Comparison of ENCODE assay signal across 11 mouse cellular contexts in the genomic region with DNA sequence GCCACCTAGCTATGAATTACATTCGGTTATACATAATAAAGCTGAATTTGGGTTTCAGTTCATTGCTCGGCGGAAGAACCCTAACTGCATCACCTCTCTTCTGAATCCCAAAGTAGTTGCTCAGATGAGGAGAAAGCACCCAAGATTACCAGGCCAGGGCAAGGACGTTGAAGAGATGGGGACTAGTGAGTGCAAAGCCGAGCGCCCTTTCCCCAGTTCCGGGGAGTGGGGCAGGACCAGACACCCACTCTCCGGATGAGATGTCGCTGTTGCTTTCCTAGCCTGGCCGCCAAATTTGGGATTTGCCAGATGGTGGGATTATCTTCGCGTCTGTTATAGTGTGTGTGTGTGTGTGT. TPM values are rescaled to one million over a fixed set of nuclear protein-coding genes. Genes with fewer than 3 reads are reported as not detected.
DNase-seq lines count a peak whose midpoint lies in the region; ATAC-seq and TF ChIP-seq lines count a peak whose summit lies in the region.
"Had no signal": no experiment of that assay in that cellular context is flagged by ENCODE, and none has a peak within 500 bp of the region (broad histone marks: within the 10 kb centered on the region; RNA-seq: fewer than 3 reads in every experiment).

No protein-coding gene starts in this region.

- H3K36me3 ChIP-seq in liver, embryonic 11.5 days (ENCODE audit: control insufficient read depth, insufficient read depth, low read length): no peaks in the 10 kb centered on the region
- H3K36me3 ChIP-seq in embryonic facial prominence, embryonic 15.5 days: no peaks in the 10 kb centered on the region
- H3K36me3 ChIP-seq in hindbrain, postnatal 0 days (ENCODE audit: insufficient read depth, low read length): no peaks in the 10 kb centered on the region
- no peaks in the 10 kb centered on the region for H3K36me3 ChIP-seq in intestine, postnatal 0 days (ENCODE audit: control insufficient read depth, insufficient read depth)
- H3K36me3 ChIP-seq in thymus, adult 2 months (ENCODE audit: control insufficient read depth, insufficient read depth, low read length): no peaks in the 10 kb centered on the region

- no peak for DNase-seq in liver, embryonic 11.5 days (ENCODE audit: low spot score)
- no peak for DNase-seq in liver
- no peak for DNase-seq in hindbrain, postnatal 0 days (ENCODE audit: low spot score)
- DNase-seq in retina, embryonic 14.5 days (ENCODE audit: low spot score): peak; percentile 37
- no peak for DNase-seq in testis, postnatal 14 days (ENCODE audit: low spot score)
- no peak for DNase-seq in thymus, adult 2 months
- DNase-seq: cerebellum, adult 11-12 months; lung, postnatal 10 days; right cerebral cortex, postnatal 14 days had no signal

- no peak overlapping the region for H3K4me3 ChIP-seq in liver, embryonic 11.5 days (ENCODE audit: low read depth, low read length)
- H3K4me3 ChIP-seq in embryonic facial prominence, embryonic 15.5 days (replicated peaks): no peak overlapping the region
- no peak overlapping the region for H3K4me3 ChIP-seq in hindbrain, postnatal 0 days (ENCODE audit: low read length)
- H3K4me3 ChIP-seq in intestine, postnatal 0 days (ENCODE audit: low read depth, low read length): no peak overlapping the region
- no peak overlapping the region for H3K4me3 ChIP-seq in thymus, adult 2 months (ENCODE audit: control insufficient read depth, insufficient read depth, low read length)

- H3K4me2 ChIP-seq in liver, embryonic 11.5 days: peak overlapping the region; percentile 7
- H3K4me2 ChIP-seq in embryonic facial prominence, embryonic 15.5 days (replicated peaks): peak overlapping the region; percentile 75; the same call in 1 of the 2 replicates
- H3K4me2 ChIP-seq in hindbrain, postnatal 0 days (ENCODE audit: low read depth, low read length): peak overlapping the region; percentile 34
- no peak overlapping the region for H3K4me2 ChIP-seq in intestine, postnatal 0 days (replicated peaks; ENCODE audit: low read depth)

- no peaks in the 10 kb centered on the region for H3K9me3 ChIP-seq in liver, embryonic 11.5 days (ENCODE audit: control insufficient read depth, low read length)
- H3K9me3 ChIP-seq in embryonic facial prominence, embryonic 15.5 days (replicated peaks): no peaks in the 10 kb centered on the region
- no peaks in the 10 kb centered on the region for H3K9me3 ChIP-seq in hindbrain, postnatal 0 days (ENCODE audit: low read length)
- H3K9me3 ChIP-seq in intestine, postnatal 0 days (ENCODE audit: control insufficient read depth): no peaks in the 10 kb centered on the region

- H3K9ac ChIP-seq in liver, embryonic 11.5 days (ENCODE audit: low read depth, low read length): no peak overlapping the region
- no peak overlapping the region for H3K9ac ChIP-seq in embryonic facial prominence, embryonic 15.5 days
- H3K9ac ChIP-seq in hindbrain, postnatal 0 days (replicated peaks; ENCODE audit: low read length): no peak overlapping the region
- H3K9ac ChIP-seq in intestine, postnatal 0 days (ENCODE audit: low read depth, low read length): no peak overlapping the region

- no peak for ATAC-seq in liver, embryonic 11.5 days (replicated peaks; ENCODE audit: low FRiP score)
- no peak for ATAC-seq in embryonic facial prominence, embryonic 15.5 days (ENCODE audit: insufficient number of reproducible peaks, low FRiP score, low TSS enrichment, low read depth)
- ATAC-seq in hindbrain, postnatal 0 days: no peak
- ATAC-seq in intestine, postnatal 0 days: no peak

- H3K27ac ChIP-seq in liver, embryonic 11.5 days (ENCODE audit: low read depth, low read length): no peak overlapping the region
- no peak overlapping the region for H3K27ac ChIP-seq in embryonic facial prominence, embryonic 15.5 days (replicated peaks)
- peak overlapping the region; percentile 77; the same call in 1 of the 2 replicates for H3K27ac ChIP-seq in hindbrain, postnatal 0 days
- H3K27ac ChIP-seq in intestine, postnatal 0 days (ENCODE audit: low read depth, low read length): no peak overlapping the region
- no peak overlapping the region for H3K27ac ChIP-seq in thymus, adult 2 months (ENCODE audit: control insufficient read depth, insufficient read depth, low read length)

- TF ChIP-seq POLR2A in thymus, adult 2 months (IDR thresholded peaks at IDR 0.05; ENCODE audit: control insufficient read depth, extremely low read depth, insufficient read depth, low read length, poor library complexity): no peak

- TF ChIP-seq CTCF in hindbrain, postnatal 0 days (IDR thresholded peaks at IDR 0.05; ENCODE audit: low read depth): no peak
- TF ChIP-seq CTCF in intestine, postnatal 0 days (IDR thresholded peaks at IDR 0.05; ENCODE audit: low read depth): no peak
- no peak for TF ChIP-seq CTCF in thymus, adult 2 months (IDR thresholded peaks at IDR 0.05; ENCODE audit: borderline replicate concordance, control insufficient read depth, extremely low read depth, insufficient read depth, low read length, poor library complexity)

- WGBS in liver, embryonic 11.5 days: 3% methylated on average over 12 of the region's 12 CpGs
- WGBS in embryonic facial prominence, embryonic 15.5 days: 6% methylated on average over 12 of the region's 12 CpGs
- WGBS in hindbrain, postnatal 0 days: 8% methylated on average over 12 of the region's 12 CpGs
- WGBS in intestine, postnatal 0 days: 9% methylated on average over 12 of the region's 12 CpGs
- WGBS in thymus, adult 2 months: 13% methylated on average over 12 of the region's 12 CpGs

- peaks cover 6% of the 10 kb centered on the region; the same call in 1 of the 2 replicates for H3K4me1 ChIP-seq in liver, embryonic 11.5 days (replicated peaks; ENCODE audit: control insufficient read depth, insufficient read depth, low read length)
- H3K4me1 ChIP-seq in embryonic facial prominence, embryonic 15.5 days: peaks cover 28% of the 10 kb centered on the region
- H3K4me1 ChIP-seq in hindbrain, postnatal 0 days (ENCODE audit: insufficient read depth, low read length): no peaks in the 10 kb centered on the region
- no peaks in the 10 kb centered on the region for H3K4me1 ChIP-seq in intestine, postnatal 0 days (replicated peaks; ENCODE audit: control insufficient read depth, insufficient read depth, low read length)
- no peaks in the 10 kb centered on the region for H3K4me1 ChIP-seq in thymus, adult 2 months (replicated peaks; ENCODE audit: control insufficient read depth, insufficient read depth, low read length)

- H3K27me3 ChIP-seq in liver, embryonic 11.5 days (replicated peaks; ENCODE audit: control insufficient read depth, insufficient read depth, low read length): peaks cover 94% of the 10 kb centered on the region
- peaks cover 94% of the 10 kb centered on the region for H3K27me3 ChIP-seq in embryonic facial prominence, embryonic 15.5 days
- peaks cover 63% of the 10 kb centered on the region for H3K27me3 ChIP-seq in hindbrain, postnatal 0 days (ENCODE audit: insufficient read depth, low read length)
- peaks cover 90% of the 10 kb centered on the region for H3K27me3 ChIP-seq in intestine, postnatal 0 days (replicated peaks; ENCODE audit: control insufficient read depth, insufficient read depth, low read length)
- H3K27me3 ChIP-seq in thymus, adult 2 months (ENCODE audit: control insufficient read depth, insufficient read depth, low read length): peaks cover 5% of the 10 kb centered on the region; the same call in 1 of the 2 replicates

RNA-seq across cellular contexts. Expression of a gene that starts 36.4 kb away (rescaled TPM):
- 49.6 and 49.7 TPM in 2 replicates for polyA plus RNA-seq in liver, embryonic 11.5 days (2014; fragmentation: Nextera tagmentation; extraction: Ambion mirVana)
- 32.3 and 35.6 TPM in 2 replicates for polyA plus RNA-seq in embryonic facial prominence, embryonic 15.5 days (2015; fragmentation: Nextera tagmentation; extraction: Ambion mirVana)
- total RNA-seq in hindbrain, postnatal 0 days (2014; rRNA removed): 33.2 and 43.1 TPM in 2 replicates
- polyA plus RNA-seq in hindbrain, postnatal 0 days (2015; fragmentation: Nextera tagmentation; extraction: Ambion mirVana): 74.2 and 75.4 TPM in 2 replicates
- 17.9 and 19.1 TPM in 2 replicates for polyA plus RNA-seq in intestine, postnatal 0 days (2015; fragmentation: Nextera tagmentation; extraction: Ambion mirVana)
- polyA plus RNA-seq in thymus, adult 2 months (2012; rRNA removed): 12.8 and 14.7 TPM in 2 replicates
